Mouse (Mus musculus): ENCODE results near the gene Ugt1a7c. TPM values are rescaled to one million over a fixed set of nuclear protein-coding genes. Genes with fewer than 3 reads are reported as not detected.
"Not testable (repeated sequence)": the region's sequence is repeated elsewhere in the genome, so short reads cannot be mapped to it uniquely, and the experiment has no call there.

Ugt1a7c gene
- polyA plus RNA-seq, 1 experiment from 2014 or later, result 1.3 TPM

DNA sequence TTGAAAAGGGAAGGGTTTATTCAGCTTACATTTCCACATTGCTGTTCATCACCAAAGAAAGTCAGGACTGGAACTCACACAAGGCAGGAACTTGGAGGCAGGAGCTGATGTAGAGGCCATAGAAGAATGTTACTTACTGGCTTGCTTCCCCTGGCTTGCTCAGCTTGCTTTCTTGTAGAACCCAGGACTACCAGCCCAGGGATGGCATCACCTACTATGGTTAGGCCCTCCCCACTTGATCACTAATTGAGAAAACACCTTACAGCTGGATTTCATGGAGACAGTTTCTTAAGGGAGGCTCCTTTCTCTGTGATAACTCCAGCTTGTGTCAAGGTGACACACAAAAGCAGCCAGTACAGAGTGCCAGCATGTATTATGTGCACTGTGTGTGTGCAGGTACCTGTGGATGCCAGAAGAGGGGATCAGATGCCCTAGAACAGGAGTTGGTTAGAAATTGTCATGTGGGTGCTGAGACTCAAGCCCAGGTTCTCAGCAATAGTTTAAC is 128.2 kb downstream of the Ugt1a7c start:
- H3K4me3 ChIP-seq (replicated peaks; ENCODE audit: low read length); H3K4me1 ChIP-seq (replicated peaks; ENCODE audit: control insufficient read depth, insufficient read depth, low read length); H3K4me2 ChIP-seq (replicated peaks); H3K27me3 ChIP-seq (ENCODE audit: control insufficient read depth, insufficient read depth, low read length); H3K27ac ChIP-seq; ATAC-seq (ENCODE audit: low FRiP score); H3K36me3 ChIP-seq (replicated peaks; ENCODE audit: control insufficient read depth, insufficient read depth); DNase-seq (ENCODE audit: low spot score); H3K9ac ChIP-seq: not testable (repeated sequence)
- H3K9me3 ChIP-seq (ENCODE audit: control insufficient read depth, low read length), result peaks cover 35% of the 10 kb centered on the region

DNA sequence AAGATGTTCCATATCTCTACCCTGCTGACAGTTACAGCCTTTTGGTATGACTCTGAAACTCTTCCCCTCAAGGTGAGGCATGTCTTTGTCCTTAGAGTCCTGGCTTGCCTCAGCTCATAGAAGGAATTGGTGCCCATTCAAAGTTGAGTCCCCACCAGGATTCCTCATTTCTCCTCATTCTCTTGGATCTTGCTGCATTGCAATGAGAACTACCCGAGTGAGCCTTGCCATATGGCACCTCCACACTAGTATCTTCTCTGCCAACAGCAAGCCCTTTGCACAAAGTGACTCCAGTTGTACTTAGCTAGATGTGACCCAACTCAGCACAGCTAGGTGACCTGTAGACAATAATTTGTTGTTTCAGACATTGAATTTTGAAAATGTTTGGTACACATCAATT is 128.7 kb downstream of the Ugt1a7c start:
- 63% methylated on average over 1 of the region's 1 CpGs for WGBS
- Histone ChIP-seq H3K4me1 (replicated peaks; ENCODE audit: control insufficient read depth, insufficient read depth, low read length) (no peaks in the 10 kb centered on the region), H3K9ac (no peak overlapping the region), H3K4me3 (replicated peaks; ENCODE audit: low read length) (no peak overlapping the region), H3K36me3 (replicated peaks; ENCODE audit: control insufficient read depth, insufficient read depth) (no peaks in the 10 kb centered on the region), H3K27me3 (ENCODE audit: control insufficient read depth, insufficient read depth, low read length) (no peaks in the 10 kb centered on the region), H3K9me3 (ENCODE audit: control insufficient read depth, low read length) (peaks cover 40% of the 10 kb centered on the region), H3K4me2 (replicated peaks) (no peak overlapping the region), H3K27ac (no peak overlapping the region)
- no peak for ATAC-seq (ENCODE audit: low FRiP score)
- no peak for DNase-seq (ENCODE audit: low spot score)

DNA sequence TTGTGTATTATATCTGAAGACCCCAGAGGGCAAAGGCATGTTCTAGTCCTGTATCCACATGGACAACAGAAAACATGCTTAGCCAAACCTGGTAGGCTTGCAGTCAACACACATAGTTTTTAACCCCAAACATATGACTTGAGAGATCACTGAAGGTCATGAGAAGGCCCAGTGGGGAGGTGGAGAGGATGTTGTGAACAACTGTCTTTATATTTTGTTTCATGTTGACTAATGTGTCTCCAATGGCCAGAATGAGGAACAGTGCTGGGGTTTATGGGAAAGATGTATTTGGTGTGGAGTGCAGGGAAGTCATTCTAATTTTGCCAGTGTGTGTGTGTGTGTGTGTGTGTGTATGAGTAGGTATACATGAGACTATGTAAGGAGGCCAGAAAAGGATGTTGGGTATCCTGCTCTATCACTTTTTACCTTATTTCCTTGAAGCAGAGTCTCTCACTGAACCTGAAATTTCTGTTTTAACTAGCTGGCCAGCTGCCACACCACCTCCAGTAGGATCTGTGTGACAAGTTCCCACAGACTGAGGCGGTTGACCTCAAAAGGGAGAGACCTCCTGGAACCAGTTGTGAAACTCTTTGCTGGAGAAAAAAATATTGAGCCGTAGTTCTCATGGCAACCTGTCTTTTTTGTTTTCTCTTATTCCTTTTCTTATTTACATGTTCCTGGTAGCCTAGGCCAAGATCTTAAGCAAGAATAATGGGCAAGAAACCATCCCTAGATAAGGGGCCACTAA is 129.3 kb downstream of the Ugt1a7c start:
- Histone ChIP-seq H3K4me3 (replicated peaks; ENCODE audit: low read length) (no peak overlapping the region), H3K36me3 (replicated peaks; ENCODE audit: control insufficient read depth, insufficient read depth) (no peaks in the 10 kb centered on the region), H3K9me3 (ENCODE audit: control insufficient read depth, low read length) (peaks cover 46% of the 10 kb centered on the region), H3K9ac (no peak overlapping the region), H3K4me1 (replicated peaks; ENCODE audit: control insufficient read depth, insufficient read depth, low read length) (no peaks in the 10 kb centered on the region), H3K27ac (no peak overlapping the region), H3K4me2 (replicated peaks) (no peak overlapping the region), H3K27me3 (ENCODE audit: control insufficient read depth, insufficient read depth, low read length) (no peaks in the 10 kb centered on the region)
- WGBS, result 75% methylated on average over 2 of the region's 2 CpGs
- ATAC-seq (ENCODE audit: low FRiP score) (no peak), DNase-seq (ENCODE audit: low spot score) (no peak)

DNA sequence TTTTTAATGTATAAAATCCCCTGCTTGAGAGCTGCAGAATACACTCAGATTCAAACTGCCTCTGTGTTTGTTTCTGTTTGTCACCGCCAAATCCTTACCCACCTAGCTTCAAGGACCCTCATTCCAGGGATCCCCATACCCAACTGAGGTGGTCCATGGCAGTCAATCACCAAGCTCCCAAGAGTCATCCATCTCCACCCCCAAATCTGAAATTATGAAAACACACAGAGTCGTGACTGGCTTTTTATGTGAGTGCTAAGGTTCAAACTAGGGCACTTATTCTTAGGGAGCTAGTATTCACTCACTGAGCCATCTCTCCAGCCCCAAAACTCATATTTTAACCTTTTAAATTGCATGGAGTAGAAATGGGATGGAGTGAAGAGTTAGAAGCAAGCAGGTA is 130.4 kb downstream of the Ugt1a7c start:
- H3K4me3 ChIP-seq (replicated peaks; ENCODE audit: low read length); H3K4me1 ChIP-seq (replicated peaks; ENCODE audit: control insufficient read depth, insufficient read depth, low read length); H3K27me3 ChIP-seq (ENCODE audit: control insufficient read depth, insufficient read depth, low read length); H3K4me2 ChIP-seq (replicated peaks); H3K36me3 ChIP-seq (replicated peaks; ENCODE audit: control insufficient read depth, insufficient read depth); DNase-seq (ENCODE audit: low spot score); H3K27ac ChIP-seq; H3K9ac ChIP-seq; ATAC-seq (ENCODE audit: low FRiP score): not testable (repeated sequence)
- peaks cover 57% of the 10 kb centered on the region for H3K9me3 ChIP-seq (ENCODE audit: control insufficient read depth, low read length)
- WGBS, result 40% methylated on average over 2 of the region's 2 CpGs

DNA sequence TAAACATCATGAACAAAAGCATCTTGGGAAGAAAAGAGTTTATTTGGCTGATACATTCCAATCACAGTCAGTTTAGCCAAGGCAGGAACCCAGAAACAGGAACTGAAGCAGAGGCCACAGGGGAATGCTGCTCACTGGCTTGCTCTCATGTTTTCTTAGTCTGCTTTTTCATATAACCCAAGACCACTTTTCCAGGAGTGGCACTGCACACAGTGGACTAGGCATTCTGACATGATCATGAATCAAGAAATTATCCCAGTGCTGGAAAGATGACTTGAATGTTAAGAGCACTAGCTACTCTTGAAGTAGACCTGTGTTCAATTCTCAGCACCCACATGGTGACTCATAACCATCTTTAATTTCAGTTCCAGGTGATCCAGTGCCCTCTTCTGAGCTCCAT is 130.9 kb downstream of the Ugt1a7c start:
- DNase-seq (ENCODE audit: low spot score), result no peak
- Histone ChIP-seq H3K36me3 (replicated peaks; ENCODE audit: control insufficient read depth, insufficient read depth) (no peaks in the 10 kb centered on the region), H3K4me1 (replicated peaks; ENCODE audit: control insufficient read depth, insufficient read depth, low read length) (no peaks in the 10 kb centered on the region), H3K9me3 (ENCODE audit: control insufficient read depth, low read length) (peaks cover 62% of the 10 kb centered on the region), H3K9ac (no peak overlapping the region), H3K27me3 (ENCODE audit: control insufficient read depth, insufficient read depth, low read length) (no peaks in the 10 kb centered on the region), H3K27ac (no peak overlapping the region), H3K4me3 (replicated peaks; ENCODE audit: low read length) (no peak overlapping the region), H3K4me2 (replicated peaks) (no peak overlapping the region)
- no peak for ATAC-seq (ENCODE audit: low FRiP score)

DNA sequence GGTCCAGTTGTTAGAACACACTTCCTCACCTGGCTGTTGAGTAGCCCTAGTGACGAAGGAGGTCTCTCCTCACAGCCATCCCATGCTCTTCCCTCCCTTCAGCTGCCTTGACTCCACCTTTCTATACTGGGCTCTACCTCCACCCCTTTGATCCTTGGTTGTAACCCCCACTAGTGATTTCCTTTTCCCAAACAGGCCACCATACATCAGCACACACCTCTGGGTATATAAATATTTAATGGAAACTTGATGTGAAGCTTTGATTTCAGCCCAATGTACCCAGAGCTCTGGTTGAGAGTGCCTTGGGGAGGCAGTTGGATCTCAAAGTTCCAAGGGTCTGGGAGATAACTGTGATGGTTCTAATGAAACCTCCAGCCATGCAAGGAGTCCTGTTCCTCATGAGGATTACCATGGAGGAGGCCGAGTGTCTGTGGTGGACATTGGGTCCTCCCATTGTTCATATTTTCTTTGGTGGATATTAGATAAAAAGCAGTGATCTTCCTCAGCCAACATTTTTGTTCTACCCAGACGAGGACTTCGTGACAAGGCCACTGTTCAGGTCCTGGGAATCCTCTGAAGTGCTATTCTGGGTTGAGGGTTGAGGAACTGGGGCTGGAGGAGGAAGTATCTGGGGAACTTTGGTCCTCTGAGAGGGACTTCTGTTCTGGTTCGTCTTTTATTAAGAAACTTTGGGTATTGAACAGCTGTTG is 132.0 kb downstream of the Ugt1a7c start, which contains the start of gene Mroh2a:
TSS of gene Mroh2a (plus strand) at position 317 of the 710 bp plus-strand sequence.
- ATAC-seq (ENCODE audit: low FRiP score), result no peak
- Histone ChIP-seq H3K27me3 (ENCODE audit: control insufficient read depth, insufficient read depth, low read length) (no peaks in the 10 kb centered on the region), H3K9me3 (ENCODE audit: control insufficient read depth, low read length) (peaks cover 73% of the 10 kb centered on the region), H3K4me1 (replicated peaks; ENCODE audit: control insufficient read depth, insufficient read depth, low read length) (no peaks in the 10 kb centered on the region), H3K4me3 (replicated peaks; ENCODE audit: low read length) (no peak within 1 kb of the TSS), H3K36me3 (replicated peaks; ENCODE audit: control insufficient read depth, insufficient read depth) (no peaks in the 10 kb centered on the region), H3K9ac (no peak within 1 kb of the TSS), H3K27ac (no peak within 1 kb of the TSS), H3K4me2 (replicated peaks) (no peak within 1 kb of the TSS)
- whole genome bisulfite sequencing, result 58% methylated on average over 5 of the region's 5 CpGs
- no peak for DNase-seq (ENCODE audit: low spot score)

DNA sequence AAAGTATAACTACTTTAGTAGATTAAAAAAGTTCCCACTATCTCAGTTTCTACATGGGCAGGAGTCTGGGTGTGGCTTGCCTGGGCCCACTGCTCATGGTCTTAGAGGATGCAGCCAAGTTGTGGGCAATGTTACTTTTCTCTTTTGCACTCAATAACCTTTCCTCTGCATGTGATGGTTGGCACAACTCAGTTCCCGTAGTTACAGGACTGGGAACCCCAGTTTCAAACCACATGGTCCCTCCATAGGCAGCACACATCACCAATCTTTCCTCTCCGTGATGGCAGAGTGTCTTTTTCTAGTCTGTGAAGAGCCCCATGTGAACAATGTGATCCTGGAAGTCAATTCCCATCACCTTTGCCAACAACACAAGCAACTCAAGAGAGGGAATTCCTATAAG is 132.6 kb downstream of the Ugt1a7c start:
- no peaks in the 10 kb centered on the region for H3K36me3 ChIP-seq (replicated peaks; ENCODE audit: control insufficient read depth, insufficient read depth)
- H3K4me1 ChIP-seq (replicated peaks; ENCODE audit: control insufficient read depth, insufficient read depth, low read length), result no peaks in the 10 kb centered on the region
- no peaks in the 10 kb centered on the region for H3K27me3 ChIP-seq (ENCODE audit: control insufficient read depth, insufficient read depth, low read length)
- ATAC-seq (ENCODE audit: low FRiP score), result no peak
- peaks cover 73% of the 10 kb centered on the region for H3K9me3 ChIP-seq (ENCODE audit: control insufficient read depth, low read length)
- 64% methylated on average over 2 of the region's 2 CpGs for WGBS
- no peak overlapping the region for H3K4me2 ChIP-seq (replicated peaks)
- H3K27ac ChIP-seq, result no peak overlapping the region
- no peak overlapping the region for H3K9ac ChIP-seq
- H3K4me3 ChIP-seq (replicated peaks; ENCODE audit: low read length), result no peak overlapping the region
- DNase-seq (ENCODE audit: low spot score), result no peak

DNA sequence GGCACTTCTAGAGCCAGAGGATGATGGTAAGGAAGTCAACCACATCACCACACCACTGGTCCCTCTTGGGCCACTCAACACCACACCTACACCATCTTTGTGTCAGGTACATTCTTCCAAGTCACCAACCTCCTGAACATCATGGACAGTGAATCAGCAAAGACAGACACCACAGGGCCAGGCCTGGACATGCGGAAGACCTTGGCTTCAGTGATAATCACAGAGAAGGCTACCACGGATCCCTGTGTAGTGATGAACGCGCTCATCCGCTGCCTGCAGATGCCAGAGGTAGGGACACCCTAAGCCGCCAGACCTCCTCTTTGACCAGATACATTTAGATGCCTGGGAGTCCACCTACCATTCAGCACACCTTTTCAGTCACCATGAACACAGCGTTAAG is 133.3 kb downstream of the Ugt1a7c start:
- no peak overlapping the region for H3K9ac ChIP-seq
- no peak for ATAC-seq (ENCODE audit: low FRiP score)
- no peak overlapping the region for H3K27ac ChIP-seq
- WGBS, result 69% methylated on average over 7 of the region's 7 CpGs
- no peak overlapping the region for H3K4me3 ChIP-seq (replicated peaks; ENCODE audit: low read length)
- H3K36me3 ChIP-seq (replicated peaks; ENCODE audit: control insufficient read depth, insufficient read depth), result no peaks in the 10 kb centered on the region
- no peak overlapping the region for H3K4me2 ChIP-seq (replicated peaks)
- DNase-seq (ENCODE audit: low spot score), result no peak
- H3K9me3 ChIP-seq (ENCODE audit: control insufficient read depth, low read length), result peaks cover 79% of the 10 kb centered on the region
- no peaks in the 10 kb centered on the region for H3K4me1 ChIP-seq (replicated peaks; ENCODE audit: control insufficient read depth, insufficient read depth, low read length)
- H3K27me3 ChIP-seq (ENCODE audit: control insufficient read depth, insufficient read depth, low read length), result no peaks in the 10 kb centered on the region

DNA sequence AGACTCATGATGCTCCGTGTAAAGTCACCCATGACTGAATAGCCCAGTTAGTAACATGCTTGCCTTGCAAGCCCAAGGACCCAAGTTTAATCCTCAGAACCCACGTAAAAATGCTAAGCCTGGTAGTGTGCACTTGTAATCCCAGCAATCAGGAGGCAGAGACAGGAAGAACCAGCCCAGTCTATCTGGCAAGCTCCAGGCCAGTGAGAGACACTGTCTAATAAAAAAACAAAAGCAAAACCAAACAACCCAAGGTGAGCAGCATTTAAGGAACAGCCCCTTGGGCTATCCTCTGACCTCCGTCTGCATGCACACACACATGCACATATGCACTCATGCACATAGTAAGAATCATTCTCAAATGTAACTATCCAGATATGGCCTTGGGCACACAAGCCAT is 134.7 kb downstream of the Ugt1a7c start:
- 83% methylated on average over 3 of the region's 3 CpGs for WGBS
- no peak for DNase-seq (ENCODE audit: low spot score)
- H3K27ac ChIP-seq, result no peak overlapping the region
- H3K4me1 ChIP-seq (replicated peaks; ENCODE audit: control insufficient read depth, insufficient read depth, low read length), result no peaks in the 10 kb centered on the region
- H3K9ac ChIP-seq, result no peak overlapping the region
- no peak overlapping the region for H3K4me3 ChIP-seq (replicated peaks; ENCODE audit: low read length)
- no peak for ATAC-seq (ENCODE audit: low FRiP score)
- no peak overlapping the region for H3K4me2 ChIP-seq (replicated peaks)
- peaks cover 94% of the 10 kb centered on the region for H3K9me3 ChIP-seq (ENCODE audit: control insufficient read depth, low read length)
- no peaks in the 10 kb centered on the region for H3K36me3 ChIP-seq (replicated peaks; ENCODE audit: control insufficient read depth, insufficient read depth)
- no peaks in the 10 kb centered on the region for H3K27me3 ChIP-seq (ENCODE audit: control insufficient read depth, insufficient read depth, low read length)
